Mouse (Mus musculus): ENCODE measurements at regions not wholly inside any gene's neighbourhood (a gene's known extent, or its start where the extent isn't known, plus 50 kb on each side); places are given as distances from the start of the nearest gene placed in this dataset.
"Not testable (repeated sequence)": the region's sequence is repeated elsewhere in the genome, so short reads cannot be mapped to it uniquely, and the experiment has no call there.

- DNase-seq, result no peak
Observed at GRCm38 (mm10) chr13:115911524-115912459, 397.7 kb downstream of the Isl1 start.

GRCm38 (mm10) chr13:115910866-115911449 lies 398.5 kb downstream of the Isl1 start:
- DNase-seq, result no peak

DNA sequence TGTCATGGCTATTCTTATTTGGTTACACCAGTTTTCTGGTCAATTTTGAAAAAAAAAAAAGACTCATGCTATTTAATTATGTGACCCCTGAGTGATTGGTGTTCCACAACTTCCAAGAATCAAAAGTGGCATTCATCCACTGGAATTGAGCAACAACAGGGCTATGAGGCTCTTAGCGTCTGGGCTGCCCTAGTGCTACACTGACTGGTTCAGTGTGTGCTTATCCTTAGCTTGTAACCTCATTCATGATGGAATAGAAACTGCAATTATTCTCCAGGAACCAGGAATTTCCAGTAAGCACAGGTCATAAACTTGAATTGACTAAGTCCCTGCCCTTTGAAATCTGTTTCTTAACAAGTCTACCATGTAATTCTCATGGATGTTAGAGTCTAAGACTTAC lies 428.9 kb downstream of the Isl1 start:
- no peak for DNase-seq

GRCm38 (mm10) chr13:115860480-115860879 lies 449.0 kb downstream of the Isl1 start:
- DNase-seq, result no peak

GRCm38 (mm10) chr13:115856632-115857031 lies 452.9 kb downstream of the Isl1 start:
- DNase-seq, result no peak

- no peak for DNase-seq
Observed at GRCm38 (mm10) chr13:115852689-115853356, 456.7 kb downstream of the Isl1 start.

DNA sequence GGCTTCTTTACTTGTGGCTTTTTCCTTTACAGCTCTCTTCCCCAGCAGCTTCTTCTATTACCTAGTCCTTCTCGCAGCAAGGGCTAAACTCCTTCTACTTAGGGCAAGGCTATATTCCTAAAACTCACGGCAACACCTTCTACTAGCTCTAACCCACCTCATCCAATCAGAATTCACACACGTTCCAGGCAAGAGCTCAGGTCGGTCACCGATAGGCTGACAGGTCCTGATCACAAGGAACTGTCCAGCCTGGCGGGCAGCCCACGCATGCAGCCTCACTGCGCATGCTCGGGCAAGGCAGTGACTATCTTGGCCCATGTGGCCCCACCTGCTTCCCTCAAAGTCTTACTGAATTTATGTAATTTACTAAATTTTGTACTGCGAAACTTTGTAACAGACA lies 466.4 kb downstream of the Isl1 start:
- no peak for DNase-seq

- DNase-seq, result no peak
Observed at GRCm38 (mm10) chr13:115836203-115836768, 473.2 kb downstream of the Isl1 start.

- DNase-seq, result no peak
Observed at GRCm38 (mm10) chr13:115825191-115825590, 484.3 kb downstream of the Isl1 start.

- no peak for DNase-seq
Observed at GRCm38 (mm10) chr13:115822527-115822926, 487.0 kb downstream of the Isl1 start.

DNA sequence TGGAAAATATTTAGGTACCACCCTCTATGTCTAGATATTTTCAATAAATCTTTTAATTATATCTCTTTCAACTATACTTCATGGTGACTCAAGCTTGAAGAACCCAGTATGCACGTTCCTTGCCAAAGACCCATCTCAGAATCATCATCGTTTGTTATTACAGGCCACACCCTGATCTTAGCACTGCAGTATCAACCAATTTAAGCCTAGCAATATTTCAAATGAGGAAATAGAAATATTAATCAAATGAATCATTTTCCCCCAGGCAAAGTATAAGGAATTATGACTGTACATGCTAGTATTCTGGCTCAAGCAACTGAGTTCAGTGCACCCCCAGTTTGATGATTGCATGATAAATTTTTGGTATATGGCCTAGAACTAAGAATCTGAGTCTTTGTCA lies 495.3 kb downstream of the Isl1 start:
- no peak for DNase-seq

DNA sequence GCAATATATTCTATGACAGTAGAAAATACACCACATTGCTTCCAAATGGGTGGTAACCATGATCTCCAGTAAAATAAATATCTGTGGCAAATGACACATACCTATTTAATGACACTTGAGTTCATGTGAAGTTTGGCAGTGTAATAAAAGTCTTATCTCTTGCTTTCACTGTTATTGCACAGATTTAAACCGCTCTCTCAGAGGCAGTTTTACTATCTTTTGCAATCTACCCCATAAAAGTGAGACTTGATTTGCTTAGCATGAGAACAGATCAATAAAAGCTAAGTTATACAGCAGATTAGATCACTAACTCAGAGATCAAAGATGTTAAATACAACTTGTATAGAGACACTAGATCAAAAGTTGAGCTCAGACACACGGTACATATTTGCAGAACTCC lies 510.2 kb downstream of the Isl1 start:
- DNase-seq, result no peak

GRCm38 (mm10) chr13:115751271-115751670 lies 558.2 kb downstream of the Isl1 start:
- DNase-seq, result no peak

GRCm38 (mm10) chr13:115742080-115742479 lies 567.4 kb downstream of the Isl1 start:
- DNase-seq, result not testable (repeated sequence)

DNA sequence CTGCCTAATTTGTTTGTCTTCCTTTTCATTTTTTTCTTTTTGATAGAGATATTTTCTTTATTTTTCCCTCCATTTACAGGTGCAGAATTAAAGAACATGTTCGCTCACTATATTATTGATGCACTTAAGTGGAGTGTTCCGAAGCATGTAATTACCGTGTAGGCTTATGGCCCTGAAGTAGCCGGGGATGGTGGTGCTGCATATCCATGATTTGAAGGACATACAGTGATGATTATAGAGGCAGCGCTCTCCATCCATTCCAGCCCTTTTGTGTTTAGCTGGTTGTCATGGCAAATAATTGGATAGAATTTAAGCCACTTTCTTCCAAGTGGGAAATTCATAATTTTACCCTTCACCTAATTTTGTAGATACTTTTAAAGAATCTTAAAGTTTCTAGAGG lies 581.5 kb downstream of the Isl1 start:
- DNase-seq, result no peak

DNA sequence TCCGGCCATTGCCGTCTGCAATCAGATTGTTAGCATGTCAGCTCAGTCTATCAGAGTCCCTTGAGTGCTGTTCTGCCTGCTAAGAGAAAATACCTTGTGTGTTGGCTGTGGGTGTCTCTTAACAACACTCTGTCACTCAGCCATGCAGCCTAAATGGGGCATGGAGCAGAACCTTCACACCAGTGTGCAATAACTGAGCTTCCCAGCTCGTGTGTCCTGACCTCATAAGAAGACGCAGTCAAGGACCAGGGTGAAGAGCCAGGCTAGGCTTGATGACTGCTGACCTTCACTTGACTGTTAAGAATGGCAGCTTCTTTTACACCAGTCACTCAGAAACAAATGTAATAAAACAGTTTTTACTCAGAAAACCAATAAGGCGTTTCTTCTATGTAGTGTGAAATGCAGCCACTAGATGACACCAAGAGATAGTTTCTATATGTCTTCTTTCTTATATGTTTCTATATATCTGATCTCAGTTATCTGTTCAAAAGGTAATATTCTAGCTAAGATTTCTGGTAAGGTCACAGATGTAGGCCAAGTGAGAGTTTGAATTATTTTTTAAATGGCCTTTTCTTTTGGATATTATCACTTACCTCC lies 584.0 kb downstream of the Isl1 start:
- no peak for DNase-seq

DNA sequence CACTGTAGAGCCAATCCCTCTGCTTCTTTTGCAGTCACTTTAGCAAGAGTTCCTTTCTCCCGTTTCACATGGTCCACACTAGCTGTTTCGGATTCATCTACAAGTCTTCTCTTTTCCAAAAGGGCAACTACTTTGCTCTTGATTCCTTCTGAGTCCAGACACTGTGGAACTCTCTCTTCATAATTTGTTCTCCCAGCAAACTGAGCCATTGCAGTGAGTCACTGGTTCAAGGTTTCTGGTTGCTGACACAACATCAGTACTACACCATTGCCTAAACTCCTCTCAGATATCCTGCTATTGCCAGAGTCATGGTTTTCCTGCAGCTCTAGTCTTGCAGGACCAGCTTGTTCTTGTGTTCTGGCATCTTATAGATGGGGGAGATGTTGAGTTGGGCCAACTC lies 590.2 kb downstream of the Isl1 start:
- no peak for DNase-seq

- no peak for DNase-seq
Observed at GRCm38 (mm10) chr13:115718859-115719258, 590.6 kb downstream of the Isl1 start.

DNA sequence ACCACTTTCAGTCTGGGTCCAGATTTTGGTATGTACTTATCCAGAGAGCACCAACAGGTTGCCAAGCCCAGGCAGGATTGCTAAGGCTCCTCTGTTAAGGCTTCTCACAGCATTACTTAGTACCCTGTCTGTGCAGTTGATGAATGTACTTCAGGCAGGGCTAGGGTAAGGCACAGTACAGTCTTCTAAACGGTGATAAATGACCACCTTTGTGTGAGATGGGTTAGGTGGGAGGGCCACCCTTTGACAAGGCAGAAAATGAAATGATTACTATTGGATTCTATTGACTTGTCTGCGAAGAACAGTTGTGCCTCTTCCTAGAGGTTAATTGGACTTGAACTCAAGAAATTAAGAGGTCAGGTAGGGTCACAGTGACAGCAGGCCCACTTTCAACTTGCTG lies 594.4 kb upstream of the Itga1 start:
- DNase-seq, result no peak

DNA sequence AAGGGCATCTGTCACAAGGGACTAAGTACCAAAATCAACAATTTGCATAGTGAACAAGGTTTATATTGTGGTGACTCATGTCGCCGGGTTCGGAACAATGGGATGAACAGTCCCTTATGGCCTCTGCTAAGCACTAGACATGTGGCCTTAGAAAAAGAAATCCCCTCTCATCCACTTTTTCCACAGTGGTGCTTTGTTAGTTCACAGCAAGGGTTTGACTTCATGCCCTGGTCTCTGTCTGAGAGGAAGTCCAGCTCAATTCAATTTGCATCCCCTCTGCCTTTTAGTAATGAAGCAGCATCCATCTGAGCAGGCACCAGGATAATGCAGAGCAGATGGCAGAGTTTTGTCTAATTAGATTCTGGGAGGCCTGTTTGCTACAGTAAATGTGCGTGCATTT lies 585.7 kb upstream of the Itga1 start:
- DNase-seq, result no peak

DNA sequence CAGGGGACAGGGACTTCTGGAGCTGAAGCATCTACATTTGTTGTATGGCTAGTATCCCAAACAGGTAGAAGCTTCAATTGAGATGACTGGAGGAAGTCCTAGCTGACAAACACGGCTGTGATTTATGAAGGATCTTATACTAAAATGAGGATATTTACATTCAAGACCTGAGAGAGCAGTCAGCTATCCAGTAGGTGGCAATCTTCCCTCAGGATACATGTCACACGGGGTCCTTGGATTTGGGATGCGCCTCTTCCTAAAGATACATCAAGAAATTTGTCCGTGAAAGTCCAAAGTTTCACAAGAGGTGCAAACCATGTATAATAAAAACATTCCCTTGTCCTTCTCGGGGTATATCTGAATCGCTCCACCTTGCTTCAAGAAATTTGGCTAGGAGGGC lies 577.8 kb upstream of the Itga1 start:
- DNase-seq, result no peak

GRCm38 (mm10) chr13:115676836-115677235 lies 575.1 kb upstream of the Itga1 start:
- no peak for DNase-seq

GRCm38 (mm10) chr13:115673729-115674128 lies 572.0 kb upstream of the Itga1 start:
- no peak for DNase-seq
